ENCODE assay signal across 38 mouse cellular contexts in genomic region chr3:107925335-107925734, GRCm38 (mm10). TPM values are rescaled to one million over a fixed set of nuclear protein-coding genes. Genes with fewer than 3 reads are reported as not detected.
"Had no signal": no experiment of that assay in that cellular context is flagged by ENCODE, and none has a peak within 500 bp of the region (broad histone marks: within the 10 kb centered on the region; RNA-seq: fewer than 3 reads in every experiment).

No protein-coding gene starts in this region.

- H3K36me3 ChIP-seq: embryonic facial prominence, embryonic 10.5 days; embryonic facial prominence, embryonic 12.5 days; embryonic facial prominence, embryonic 13.5 days; embryonic facial prominence, embryonic 15.5 days; forebrain, embryonic 10.5 days; forebrain, embryonic 12.5 days; forebrain, embryonic 15.5 days had no signal

- H3K4me2 ChIP-seq: embryonic facial prominence, embryonic 12.5 days; embryonic facial prominence, embryonic 13.5 days; embryonic facial prominence, embryonic 15.5 days; forebrain, embryonic 12.5 days; forebrain, embryonic 13.5 days; forebrain, embryonic 15.5 days had no signal

- DNase-seq: cerebellum, adult 8-10 months; cerebellum, adult 9-10 months; cerebellum, adult 9-11 months; cerebellum, postnatal 10 days; cerebellum, postnatal 14 days; cerebellum, postnatal 25 days; cerebellum, postnatal 36 days; embryo, embryonic 11 days; forebrain, postnatal 0 days; gastrocnemius, adult 2 months; gastrocnemius, postnatal 10 days; gastrocnemius, postnatal 14 days; gastrocnemius, postnatal 25 days; gastrocnemius, postnatal 36 days; heart, adult 11 months; heart, adult 18-20 months; heart, adult 2 months had no signal

- H3K27me3 ChIP-seq: embryonic facial prominence, embryonic 12.5 days; embryonic facial prominence, embryonic 13.5 days; embryonic facial prominence, embryonic 15.5 days; forebrain, embryonic 12.5 days; forebrain, embryonic 13.5 days; forebrain, embryonic 15.5 days had no signal

- H3K9ac ChIP-seq: embryonic facial prominence, embryonic 12.5 days; embryonic facial prominence, embryonic 13.5 days; embryonic facial prominence, embryonic 15.5 days; forebrain, embryonic 12.5 days; forebrain, embryonic 13.5 days; forebrain, embryonic 15.5 days; forebrain, postnatal 0 days had no signal

- H3K4me1 ChIP-seq: embryonic facial prominence, embryonic 10.5 days; embryonic facial prominence, embryonic 12.5 days; embryonic facial prominence, embryonic 13.5 days; embryonic facial prominence, embryonic 15.5 days; forebrain, embryonic 10.5 days had no signal

- H3K4me3 ChIP-seq: embryonic facial prominence, embryonic 10.5 days; embryonic facial prominence, embryonic 12.5 days; embryonic facial prominence, embryonic 13.5 days; embryonic facial prominence, embryonic 15.5 days; erythroblast, embryonic 14.5 days; forebrain, embryonic 10.5 days; forebrain, embryonic 12.5 days; forebrain, embryonic 13.5 days; forebrain, embryonic 15.5 days; gastrocnemius, adult 2 months; heart, adult 2 months had no signal

- ATAC-seq: forebrain, embryonic 13.5 days; forebrain, embryonic 14.5 days; forebrain, embryonic 15.5 days; forebrain, embryonic 16.5 days; forebrain, postnatal 0 days had no signal

- H3K9me3 ChIP-seq: embryonic facial prominence, embryonic 10.5 days; embryonic facial prominence, embryonic 12.5 days; embryonic facial prominence, embryonic 13.5 days; embryonic facial prominence, embryonic 15.5 days; forebrain, embryonic 10.5 days; forebrain, embryonic 12.5 days; forebrain, embryonic 13.5 days; forebrain, embryonic 15.5 days had no signal

- H3K27ac ChIP-seq: embryonic facial prominence, embryonic 10.5 days; embryonic facial prominence, embryonic 12.5 days; embryonic facial prominence, embryonic 13.5 days; embryonic facial prominence, embryonic 15.5 days; forebrain, embryonic 10.5 days; forebrain, embryonic 12.5 days; forebrain, embryonic 13.5 days; forebrain, embryonic 15.5 days; gastrocnemius, adult 2 months; heart, adult 2 months had no signal

RNA-seq across cellular contexts. Expression of gene Gstm7, which starts 6.3 kb away (rescaled TPM):
- polyA plus RNA-seq: erythroblast, embryonic 14.5 days had no signal

RNA-seq across cellular contexts. Expression of gene Gstm6, which starts 18.2 kb away (rescaled TPM):
- total RNA-seq: common myeloid progenitor, adult 5-6 weeks; granulocyte monocyte progenitor cell, adult 5-6 weeks had no signal
- polyA plus RNA-seq: erythroblast, embryonic 14.5 days had no signal

RNA-seq across cellular contexts. Expression of gene Gstm3, which starts 43.7 kb away (rescaled TPM):
- total RNA-seq: common myeloid progenitor, adult 5-6 weeks; forebrain, postnatal 0 days; gastrocnemius, adult 18-20 months; gastrocnemius, adult 2 months; gastrocnemius, adult 8-10 months; gastrocnemius, postnatal 10 days; gastrocnemius, postnatal 14 days; gastrocnemius, postnatal 25 days; gastrocnemius, postnatal 36 days; gastrocnemius, postnatal 4 days; granulocyte monocyte progenitor cell, adult 5-6 weeks; heart, adult 18-20 months; heart, adult 2 months had no signal
- polyA plus RNA-seq: cortical plate, adult 2 months; embryonic facial prominence, embryonic 10.5 days; embryonic facial prominence, embryonic 11.5 days; embryonic facial prominence, embryonic 12.5 days; embryonic facial prominence, embryonic 13.5 days; embryonic facial prominence, embryonic 15.5 days; forebrain, embryonic 10.5 days; forebrain, embryonic 11.5 days; forebrain, embryonic 12.5 days; forebrain, embryonic 14.5 days; forebrain, embryonic 15.5 days; forebrain, embryonic 16.5 days; forebrain, postnatal 0 days; frontal cortex, adult 2 months had no signal

RNA-seq across cellular contexts. Expression of gene Eps8l3, which starts 48.3 kb away (rescaled TPM):
- total RNA-seq: common myeloid progenitor, adult 5-6 weeks; forebrain, postnatal 0 days; gastrocnemius, adult 18-20 months; gastrocnemius, adult 2 months; gastrocnemius, adult 8-10 months; gastrocnemius, postnatal 10 days; gastrocnemius, postnatal 14 days; gastrocnemius, postnatal 25 days; gastrocnemius, postnatal 36 days; gastrocnemius, postnatal 4 days; granulocyte monocyte progenitor cell, adult 5-6 weeks; heart, adult 18-20 months; heart, adult 2 months had no signal
- polyA plus RNA-seq: cortical plate, adult 2 months; embryonic facial prominence, embryonic 10.5 days; embryonic facial prominence, embryonic 11.5 days; embryonic facial prominence, embryonic 12.5 days; embryonic facial prominence, embryonic 13.5 days; embryonic facial prominence, embryonic 14.5 days; embryonic facial prominence, embryonic 15.5 days; erythroblast, embryonic 14.5 days; forebrain, embryonic 10.5 days; forebrain, embryonic 11.5 days; forebrain, embryonic 12.5 days; forebrain, embryonic 13.5 days; forebrain, embryonic 14.5 days; forebrain, embryonic 15.5 days; forebrain, embryonic 16.5 days; forebrain, postnatal 0 days; frontal cortex, adult 2 months; heart, adult 2 months had no signal
